Mouse (Mus musculus) bone marrow macrophage, adult 2 months (primary cell): ENCODE measurements around the gene Rps6ka3. TPM values are rescaled to one million over a fixed set of nuclear protein-coding genes. Genes with fewer than 3 reads are reported as not detected.

ENCODE experiments used
- H3K27ac ChIP-seq: 2 replicates; pipeline ENCODE4 v1.5.1; 2012; ENCODE audit warnings: low read depth, low read length; ENCODE audit not compliant: insufficient read depth
- H3K4me1 ChIP-seq: 2 replicates; pipeline ENCODE4 v1.6.1; 2012; ENCODE audit warnings: low read length; ENCODE audit not compliant: control insufficient read depth, insufficient read depth
- H3K4me3 ChIP-seq: 2 replicates; pipeline ENCODE4 v1.5.1; 2012; ENCODE audit warnings: mild to moderate bottlenecking, low read length, moderate library complexity; ENCODE audit not compliant: insufficient read depth
- CTCF ChIP-seq: IDR thresholded peaks from 2 replicates; pipeline ENCODE4 v1.5.1; 2012; ENCODE audit warnings: low read depth, mild to moderate bottlenecking, low read length, moderate library complexity
- POLR2A ChIP-seq: IDR thresholded peaks from 2 replicates; pipeline ENCODE4 v1.6.1; 2012; ENCODE audit warnings: mild to moderate bottlenecking, low read depth, low read length, borderline replicate concordance
- polyA plus RNA-seq: library from polyadenylated mRNA; stranded (reverse); fragments of >200 nt; gene quantifications from 2 replicates; pipeline ENCODE4 v1.2.4, GENCODE M21; 2012; ENCODE audit not compliant: missing spikeins, insufficient read depth, insufficient read length

Gene Rps6ka3
- polyA plus RNA-seq, 1 experiment: 79.0 TPM

GRCm38 (mm10) chrX:159254001-159254884 lies 44.1 kb downstream of the Rps6ka3 start:
- H3K4me1 ChIP-seq: no peaks in the 10 kb centered on the region
- TF ChIP-seq POLR2A (no peak), CTCF (no peak)
- H3K27ac ChIP-seq: peak overlapping the region; percentile 95
- H3K4me3 ChIP-seq: peak overlapping the region; percentile 68

- peak overlapping the region; percentile 95 for H3K27ac ChIP-seq
- no peak for TF ChIP-seq CTCF
- no peak for TF ChIP-seq POLR2A
- peak overlapping the region; percentile 88 for H3K4me3 ChIP-seq
- no peaks in the 10 kb centered on the region for H3K4me1 ChIP-seq
Measured at GRCm38 (mm10) chrX:159255123-159255978, 45.2 kb downstream of the Rps6ka3 start.

DNA sequence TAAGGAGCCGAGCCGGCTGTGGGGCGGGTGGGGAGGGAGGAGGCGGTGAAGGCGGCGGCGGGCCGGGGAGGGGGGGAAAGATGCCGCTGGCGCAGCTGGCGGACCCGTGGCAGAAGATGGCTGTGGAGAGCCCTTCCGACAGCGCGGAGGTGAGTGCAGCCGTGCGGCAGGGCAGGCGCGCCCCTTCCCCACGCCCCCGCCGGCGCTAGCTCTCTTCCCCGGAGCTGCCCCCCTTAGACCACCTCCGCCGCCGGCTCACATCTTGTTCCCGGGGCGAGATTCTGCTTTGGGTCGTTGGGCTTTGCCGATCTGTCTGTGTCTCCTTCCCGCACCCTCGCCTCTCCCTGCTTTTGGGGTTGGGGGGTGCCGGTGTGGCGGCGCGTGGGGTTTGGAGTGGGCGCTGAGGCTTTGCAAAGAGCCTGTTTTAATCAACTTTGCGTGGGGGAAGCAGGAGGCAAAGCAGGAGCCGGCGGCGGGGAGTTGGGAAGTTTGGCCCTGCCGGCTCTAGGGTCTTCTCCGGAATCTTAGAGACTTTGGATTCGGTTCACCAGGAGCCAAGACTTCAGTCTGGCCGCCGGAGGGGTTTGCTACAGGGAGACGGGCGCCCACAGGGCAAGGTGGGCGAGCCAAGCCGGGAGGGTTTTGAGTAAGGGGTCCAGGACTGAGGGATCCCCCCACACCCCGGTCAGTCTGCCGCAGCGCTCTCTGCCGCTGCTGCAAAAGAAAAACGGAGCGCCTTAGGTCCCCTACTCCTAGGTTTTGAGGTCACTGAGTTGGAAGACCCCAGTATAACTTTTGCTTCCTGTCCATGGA lies 46.1 kb downstream of the Rps6ka3 start:
- Histone ChIP-seq H3K4me1 (no peaks in the 10 kb centered on the region), H3K27ac (peak overlapping the region; percentile 76), H3K4me3 (peak overlapping the region; percentile 88)
- TF ChIP-seq POLR2A (no peak), CTCF (no peak)

DNA sequence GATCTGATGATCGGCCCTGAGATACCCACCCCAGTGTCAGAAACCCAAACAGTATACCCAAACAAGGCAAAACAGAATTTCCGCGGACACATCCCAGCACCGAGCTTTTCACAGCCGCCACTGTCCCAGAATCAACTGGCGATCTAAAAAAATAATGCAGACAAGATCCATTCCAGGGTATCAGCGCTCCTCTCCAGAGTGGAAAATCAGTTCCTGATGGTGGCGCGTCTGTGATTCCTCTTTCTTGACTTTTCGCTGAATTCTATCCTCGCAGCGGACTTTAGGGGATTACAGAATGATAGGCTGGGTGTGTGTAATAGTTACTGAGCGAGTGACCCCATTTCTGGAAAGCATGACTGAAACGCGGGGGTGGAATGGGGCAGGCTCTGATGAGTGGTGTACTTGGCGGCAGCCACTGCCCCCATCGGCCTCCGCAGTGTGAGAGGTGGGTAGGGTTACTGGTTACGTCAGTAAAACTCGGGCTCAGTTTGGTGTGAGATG lies 46.9 kb downstream of the Rps6ka3 start:
- TF ChIP-seq POLR2A: no peak
- TF ChIP-seq CTCF: no peak
- peak overlapping the region; percentile 76 for H3K27ac ChIP-seq
- H3K4me3 ChIP-seq: peak overlapping the region; percentile 88
- no peaks in the 10 kb centered on the region for H3K4me1 ChIP-seq

- TF ChIP-seq CTCF (peak; percentile 45; the same call in 1 of the 2 replicates), POLR2A (no peak)
- no peak overlapping the region for H3K4me3 ChIP-seq
- no peak overlapping the region for H3K27ac ChIP-seq
- H3K4me1 ChIP-seq: peaks cover 4% of the 10 kb centered on the region; the same call in 1 of the 2 replicates
Measured at GRCm38 (mm10) chrX:159264681-159265080, 54.6 kb downstream of the Rps6ka3 start.

DNA sequence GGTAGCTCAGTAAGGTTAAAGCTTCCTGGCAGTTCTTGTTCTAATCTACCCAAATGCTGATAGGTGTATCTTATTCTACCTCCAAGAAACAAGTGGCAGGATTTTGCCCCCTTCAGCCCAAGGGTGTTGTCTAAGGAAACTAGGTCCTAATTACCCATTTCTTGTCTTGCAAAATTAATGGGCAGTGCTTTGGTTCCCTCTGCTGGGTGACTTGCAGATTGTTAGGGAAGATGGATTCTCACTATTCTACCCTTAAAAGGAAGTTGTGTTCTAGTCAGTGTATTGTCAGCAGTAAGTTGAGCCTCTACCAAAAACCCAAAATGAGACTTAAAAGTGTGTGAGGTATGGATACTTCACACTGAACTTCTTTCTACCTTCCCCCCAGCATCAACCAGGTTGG lies 59.0 kb downstream of the Rps6ka3 start:
- no peak for TF ChIP-seq POLR2A
- no peak for TF ChIP-seq CTCF
- H3K27ac ChIP-seq: no peak overlapping the region
- no peak overlapping the region for H3K4me3 ChIP-seq
- peaks cover 4% of the 10 kb centered on the region; the same call in 1 of the 2 replicates for H3K4me1 ChIP-seq

DNA sequence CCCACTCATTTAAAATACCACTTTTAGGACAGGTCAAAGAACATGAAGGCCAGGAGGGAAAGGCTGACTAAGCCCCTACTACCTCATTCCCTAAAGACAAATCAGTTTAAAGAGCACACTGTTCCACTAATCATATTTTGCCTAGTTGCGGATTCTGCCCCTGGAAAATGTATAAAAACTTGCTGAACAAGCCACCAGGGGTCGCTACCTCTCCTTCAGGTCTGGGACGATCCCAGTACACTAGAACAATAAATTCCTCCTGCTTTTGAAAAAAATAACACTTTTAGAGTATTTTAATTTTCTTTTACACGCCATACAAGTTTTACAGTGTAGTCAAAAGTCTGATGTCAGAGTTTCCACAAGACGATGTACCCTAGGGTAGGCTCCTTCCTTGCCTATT lies 76.7 kb downstream of the Rps6ka3 start:
- no peak for TF ChIP-seq CTCF
- TF ChIP-seq POLR2A: no peak
- no peak overlapping the region for H3K4me3 ChIP-seq
- no peaks in the 10 kb centered on the region for H3K4me1 ChIP-seq
- no peak overlapping the region for H3K27ac ChIP-seq

DNA sequence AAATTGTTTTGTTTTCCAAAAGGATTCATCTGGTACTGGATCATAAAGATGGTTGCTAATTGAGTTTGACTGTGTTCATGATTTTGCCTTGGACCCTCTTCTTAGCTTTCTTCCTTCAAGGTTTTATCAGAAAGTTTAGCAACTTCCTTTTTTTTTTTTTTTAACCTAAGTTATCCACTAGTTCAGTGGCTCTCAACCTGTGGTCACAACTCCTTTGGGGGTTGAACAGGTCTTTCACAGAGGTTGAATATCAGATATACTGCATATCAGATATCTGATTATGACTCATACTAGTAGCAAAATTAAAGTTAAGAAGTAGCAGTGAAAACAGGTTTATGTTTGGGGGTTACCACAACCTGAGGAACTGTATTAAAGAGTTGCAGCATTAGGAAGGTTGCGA lies 85.8 kb downstream of the Rps6ka3 start:
- TF ChIP-seq POLR2A: no peak
- no peak for TF ChIP-seq CTCF
- Histone ChIP-seq H3K4me1 (no peaks in the 10 kb centered on the region), H3K4me3 (no peak overlapping the region), H3K27ac (no peak overlapping the region)

- Histone ChIP-seq H3K4me3 (peak overlapping the region; percentile 28), H3K27ac (no peak overlapping the region; the same call in 1 of the 2 replicates), H3K4me1 (no peaks in the 10 kb centered on the region)
- TF ChIP-seq POLR2A (no peak), CTCF (no peak)
Measured at GRCm38 (mm10) chrX:159302349-159303311, 92.5 kb downstream of the Rps6ka3 start.
